Mouse (Mus musculus) neural tube, embryonic 12.5 days (tissue): ENCODE results near the gene Clk4. TPM values are rescaled to one million over a fixed set of nuclear protein-coding genes. Genes with fewer than 3 reads are reported as not detected.

Source experiments
- ATAC-seq: fragments of 200-750 bp; cut with Nextera tagmentation; 2 replicates; pipeline ENCODE4 v1.8.0; 2017; ENCODE audit warnings: low read depth, mild to moderate bottlenecking, moderate TSS enrichment, moderate library complexity; ENCODE audit not compliant: low FRiP score
- H3K27ac ChIP-seq: fragments of 300-500 bp; sonication (generic); 2 replicates; pipeline ENCODE4 v1.5.1; 2016
- H3K27me3 ChIP-seq: fragments of 300-500 bp; sonication (generic); replicated peaks from 2 replicates; pipeline ENCODE4 v1.6.1; 2016; ENCODE audit warnings: mild to moderate bottlenecking
- H3K36me3 ChIP-seq: fragments of 300-500 bp; sonication (generic); 2 replicates; pipeline ENCODE4 v1.6.1; 2016; ENCODE audit warnings: mild to moderate bottlenecking
- H3K4me1 ChIP-seq: fragments of 300-500 bp; sonication (generic); 2 replicates; pipeline ENCODE4 v1.6.1; 2016
- H3K4me2 ChIP-seq: fragments of 300-500 bp; sonication (generic); replicated peaks from 2 replicates; pipeline ENCODE4 v1.6.1; 2016; ENCODE audit warnings: mild to moderate bottlenecking
- H3K4me3 ChIP-seq: fragments of 300-500 bp; sonication (generic); 2 replicates; pipeline ENCODE4 v1.5.1; 2016
- H3K9ac ChIP-seq: fragments of 300-500 bp; sonication (generic); 2 replicates; pipeline ENCODE4 v1.6.1; 2016; ENCODE audit warnings: mild to moderate bottlenecking
- H3K9me3 ChIP-seq: fragments of 300-500 bp; sonication (generic); 2 replicates; pipeline ENCODE4 v1.6.1; 2016; ENCODE audit warnings: mild to moderate bottlenecking
- WGBS: fragments of 180-500 bp; shearing (Covaris S2); methylation state at CpG from one replicate; pipeline ENCODE4 v1.1.7; 2016; 5-methylcytosine and 5-hydroxymethylcytosine counted together
- polyA plus RNA-seq: library from polyadenylated mRNA; unstranded; fragments of >200 nt; fragmentation: Nextera tagmentation; extraction: Ambion mirVana; gene quantifications from 2 replicates; pipeline ENCODE4 v1.2.1, GENCODE M21; 2016

Gene Clk4
- polyA plus RNA-seq, 1 experiment from 2014 or later: 146 TPM

DNA sequence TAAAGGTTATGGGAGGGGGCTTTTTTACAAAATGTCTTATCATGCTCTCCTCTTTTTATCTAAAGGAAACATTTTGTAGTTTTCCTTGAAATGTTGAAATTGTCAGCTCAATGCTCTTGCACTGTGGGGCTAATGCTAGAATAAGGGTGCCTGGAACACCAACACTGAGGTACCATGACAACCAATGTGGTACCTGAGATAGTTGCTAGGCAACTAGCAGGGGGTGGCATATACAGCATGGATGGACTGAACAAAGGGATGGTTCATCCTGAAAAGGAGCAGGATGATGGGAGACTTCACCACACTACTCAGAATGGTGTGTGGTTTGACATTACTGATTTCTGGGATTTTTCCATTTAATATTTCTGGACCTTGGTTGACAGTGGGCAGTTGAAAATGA, 59.1 kb downstream of the Clk4 start:
- H3K4me2 ChIP-seq: no peak overlapping the region
- H3K36me3 ChIP-seq: no peaks in the 10 kb centered on the region
- no peaks in the 10 kb centered on the region for H3K4me1 ChIP-seq
- H3K9ac ChIP-seq: no peak overlapping the region
- no peak overlapping the region for H3K27ac ChIP-seq
- H3K4me3 ChIP-seq: no peak overlapping the region
- no peaks in the 10 kb centered on the region for H3K9me3 ChIP-seq
- no peak for ATAC-seq
- no peaks in the 10 kb centered on the region for H3K27me3 ChIP-seq

- H3K36me3 ChIP-seq: no peaks in the 10 kb centered on the region
- no peak overlapping the region for H3K27ac ChIP-seq
- no peak for ATAC-seq
- no peak overlapping the region for H3K9ac ChIP-seq
- H3K27me3 ChIP-seq: no peaks in the 10 kb centered on the region
- no peaks in the 10 kb centered on the region for H3K4me1 ChIP-seq
- no peak overlapping the region for H3K4me2 ChIP-seq
- H3K9me3 ChIP-seq: no peaks in the 10 kb centered on the region
- 69% methylated on average over 6 of the region's 6 CpGs for WGBS
- H3K4me3 ChIP-seq: no peak overlapping the region
Observed at GRCm38 (mm10) chr11:51326908-51327307, 65.4 kb downstream of the Clk4 start.

GRCm38 (mm10) chr11:51328387-51328942, 66.9 kb downstream of the Clk4 start:
- Histone ChIP-seq H3K36me3 (no peaks in the 10 kb centered on the region), H3K4me3 (no peak overlapping the region), H3K9ac (no peak overlapping the region), H3K4me1 (no peaks in the 10 kb centered on the region), H3K27ac (no peak overlapping the region), H3K9me3 (no peaks in the 10 kb centered on the region), H3K27me3 (no peaks in the 10 kb centered on the region), H3K4me2 (no peak overlapping the region)
- no peak for ATAC-seq
- 91% methylated on average over 12 of the region's 12 CpGs for WGBS

DNA sequence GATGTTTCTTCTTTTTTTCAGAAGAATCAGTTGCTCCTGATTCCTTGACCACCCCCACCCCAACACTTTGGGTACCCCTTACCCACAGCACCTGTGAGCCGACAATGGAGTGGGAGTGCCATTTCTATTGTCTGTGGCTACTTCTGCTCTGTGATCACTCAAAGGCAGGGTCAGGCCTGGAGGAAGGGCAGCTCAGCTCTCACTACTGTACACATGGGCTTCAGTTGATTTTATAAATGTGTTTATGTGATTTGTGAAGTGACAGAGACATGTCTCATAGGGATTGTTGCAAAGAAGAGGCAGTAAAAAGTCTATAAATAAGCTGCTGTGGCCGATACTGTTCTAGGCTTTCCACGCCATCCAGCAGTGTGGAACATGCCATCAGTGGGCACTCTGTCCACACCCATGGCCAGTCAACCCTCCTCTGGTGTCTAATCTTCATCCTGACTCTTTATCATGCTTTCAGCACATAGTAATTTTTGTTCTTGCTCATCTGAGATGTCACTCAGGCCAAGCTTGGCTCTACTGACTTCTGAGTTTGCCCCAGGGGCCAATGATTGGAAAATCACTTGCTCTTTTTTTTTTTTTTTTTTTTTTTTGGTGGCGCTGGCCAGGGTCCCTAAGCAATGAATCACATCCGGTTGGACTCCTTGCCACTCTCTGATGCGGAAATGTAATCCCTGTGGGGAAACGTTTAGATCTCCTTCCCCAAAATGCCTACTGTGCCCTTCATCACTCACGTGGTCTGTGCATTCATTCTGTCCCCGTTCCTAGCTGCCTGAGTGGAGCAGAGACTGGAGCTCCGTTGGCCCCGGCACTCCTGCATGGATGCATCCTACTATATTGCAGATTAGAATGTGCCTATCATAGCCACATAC, 68.5 kb downstream of the Clk4 start:
- ATAC-seq: no peak
- Histone ChIP-seq H3K4me3 (no peak overlapping the region), H3K4me2 (no peak overlapping the region), H3K9ac (no peak overlapping the region), H3K4me1 (no peaks in the 10 kb centered on the region), H3K9me3 (no peaks in the 10 kb centered on the region), H3K36me3 (no peaks in the 10 kb centered on the region), H3K27me3 (no peaks in the 10 kb centered on the region), H3K27ac (no peak overlapping the region)
- 70% methylated on average over 11 of the region's 11 CpGs for WGBS

Other genes with a start within 250 kb of the Clk4 start
- not detected in 2 replicates for gene Olfr54, start 247.5 kb upstream of the Clk4 start, polyA plus RNA-seq
- not detected in 2 replicates for gene Olfr1375, start 213.6 kb upstream of the Clk4 start, polyA plus RNA-seq
- gene Zfp354a, start 202.5 kb upstream of the Clk4 start, polyA plus RNA-seq: 10.1 and 10.9 TPM in 2 replicates
- not detected in 2 replicates for gene Gm12569, start 41.3 kb upstream of the Clk4 start, polyA plus RNA-seq
- 0.35 and 1.1 TPM in 2 replicates for gene BC049762, start 1.3 kb downstream of the Clk4 start, polyA plus RNA-seq
- gene Col23a1, start 28.2 kb downstream of the Clk4 start, polyA plus RNA-seq: 11.5 and 11.8 TPM in 2 replicates